Mouse (Mus musculus): ENCODE data around the gene Nova1. TPM values are rescaled to one million over a fixed set of nuclear protein-coding genes. Genes with fewer than 3 reads are reported as not detected.

Nova1 gene
- polyA plus RNA-seq (2017; shearing (Covaris generic)) = under 1 TPM in 1 of 3 experiments, not detected in 2; 0.04 TPM

DNA sequence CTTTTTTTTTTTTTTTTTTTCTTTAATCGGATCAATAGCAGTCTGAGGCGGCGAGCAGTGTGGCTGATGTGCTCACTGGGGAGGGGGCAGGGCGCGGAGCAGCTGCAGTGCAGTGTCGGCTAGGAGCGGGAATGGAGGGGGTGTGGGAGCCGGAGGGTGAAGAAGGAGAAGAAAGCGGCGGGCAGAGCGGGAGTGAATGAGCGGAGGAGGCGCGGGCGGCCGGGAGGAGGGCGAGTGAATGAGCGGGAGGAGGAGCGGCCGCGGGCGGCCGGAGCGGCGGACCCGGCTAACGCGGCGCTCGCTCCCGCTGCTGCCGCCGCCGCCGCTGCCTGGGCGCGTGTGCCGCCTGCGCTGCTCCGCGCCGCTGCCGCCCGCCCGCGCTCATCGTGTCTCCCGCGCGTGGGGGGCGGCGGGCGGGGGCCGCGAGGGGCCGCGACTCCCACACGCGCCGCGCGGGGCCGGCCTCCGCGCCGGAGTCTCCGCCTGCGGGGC, at the start of gene Nova1:
Gene Nova1, minus strand, starts transcription at position 74 of the 492 bp plus-strand sequence.
- ATAC-seq = no peak

DNA sequence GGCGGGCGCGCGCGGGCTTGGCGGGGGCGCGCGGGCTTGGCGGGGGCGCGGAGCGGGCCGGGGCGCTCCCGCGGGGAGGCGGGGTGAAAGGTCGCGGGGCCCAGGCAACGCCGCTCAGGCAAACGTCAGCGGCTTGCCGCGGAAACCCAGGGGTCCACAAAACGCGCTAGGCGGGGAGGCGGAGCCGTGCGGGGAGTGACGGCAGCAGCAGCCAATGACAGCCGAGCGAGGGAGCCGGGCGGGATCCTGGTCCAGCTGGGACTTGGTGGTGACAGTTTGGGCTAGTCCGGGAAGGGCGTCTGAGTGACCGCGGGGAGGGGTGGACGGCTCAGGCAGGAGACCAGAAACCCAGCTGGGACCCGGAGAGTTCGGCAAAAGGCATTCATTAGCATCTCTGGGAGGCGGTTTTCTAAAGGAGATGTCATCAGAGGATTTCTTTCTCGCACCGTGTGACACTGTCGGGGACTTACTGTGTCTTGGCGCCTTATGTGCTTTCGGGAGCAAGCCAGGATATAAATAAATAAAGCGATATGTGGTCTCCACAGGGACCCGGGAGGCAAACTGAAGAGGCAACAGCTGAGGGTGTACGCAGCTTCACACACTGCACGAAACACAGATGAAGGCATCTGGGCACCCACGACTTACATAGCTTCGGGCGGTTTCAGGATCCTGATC, 756 bp upstream of the Nova1 start:
- ATAC-seq = no peak

GRCm38 (mm10) chr12:46818021-46818855, 491 bp downstream of the Nova1 start:
- ATAC-seq = no peak

- ATAC-seq = no peak
Observed at GRCm38 (mm10) chr12:46817211-46817803, 1.4 kb downstream of the Nova1 start.

- ATAC-seq = no peak
Observed at GRCm38 (mm10) chr12:46816291-46816690, 2.4 kb downstream of the Nova1 start.

DNA sequence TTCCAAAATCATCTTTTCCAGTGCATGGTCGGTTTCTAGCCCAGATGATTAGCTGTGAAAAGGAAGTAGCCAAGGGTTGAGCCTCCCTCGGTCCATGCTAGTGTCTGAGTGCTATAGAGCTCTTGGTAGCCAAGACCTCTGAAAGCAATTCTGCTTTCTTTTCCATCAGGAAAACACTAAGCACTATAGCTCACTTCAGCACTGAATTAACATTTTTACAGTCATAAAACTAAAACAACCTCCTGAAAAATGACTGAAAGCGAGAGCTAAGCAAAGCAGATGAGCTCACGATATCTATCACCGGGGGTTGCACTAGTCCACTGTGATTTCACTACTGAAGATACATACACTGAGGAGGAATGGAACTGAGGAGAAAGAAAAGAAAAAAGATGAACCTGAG, 3.0 kb downstream of the Nova1 start:
- no peak for ATAC-seq

GRCm38 (mm10) chr12:46814820-46815219, 3.9 kb downstream of the Nova1 start:
- ATAC-seq = no peak

GRCm38 (mm10) chr12:46801311-46801710, 17.4 kb downstream of the Nova1 start:
- no peak for ATAC-seq

DNA sequence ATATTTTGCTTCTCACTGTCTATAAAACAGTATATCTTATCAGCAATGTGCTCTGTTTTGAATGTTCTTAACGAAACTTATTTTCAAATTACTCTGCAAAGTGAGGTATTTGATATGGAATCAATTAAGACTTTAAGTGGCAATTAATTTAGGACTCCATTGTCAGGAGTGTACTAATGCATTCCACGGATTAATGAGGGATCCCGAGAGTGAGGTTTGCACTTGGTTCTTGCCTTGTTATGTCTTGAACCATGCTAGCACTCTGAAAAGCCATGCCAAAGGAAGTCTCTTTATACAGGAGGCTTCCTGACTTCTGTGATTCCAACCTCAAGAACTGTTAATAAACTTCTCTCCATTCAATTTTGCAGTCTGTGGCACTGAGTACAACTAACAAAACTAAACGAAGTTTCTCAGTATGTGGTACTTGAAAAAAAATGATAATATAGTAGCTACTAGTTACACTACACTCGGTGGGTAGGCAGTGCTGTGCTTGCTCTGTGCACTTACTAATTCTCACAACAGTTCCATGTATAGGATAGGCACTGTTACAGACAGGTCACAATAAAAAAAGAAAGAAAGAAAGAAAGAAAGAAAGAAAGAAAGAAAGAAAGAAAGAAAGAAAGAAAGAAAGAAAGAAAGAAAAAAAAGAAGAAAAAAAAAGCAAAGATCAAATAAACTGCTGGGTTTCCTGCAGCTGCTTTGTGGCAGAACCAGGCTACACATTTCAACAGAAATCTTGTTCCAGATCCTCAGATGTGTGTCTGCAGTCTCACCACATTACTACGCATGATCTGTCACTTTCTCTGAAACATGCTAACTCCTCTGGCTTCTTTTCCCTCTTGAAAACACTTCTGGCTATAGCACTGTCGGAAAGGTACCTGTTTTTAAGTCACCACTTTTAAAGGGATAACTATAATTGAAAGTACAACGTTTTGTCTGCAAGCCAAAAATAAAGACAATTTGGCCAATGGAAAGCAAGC, 36.1 kb downstream of the Nova1 start:
- ATAC-seq = no peak

DNA sequence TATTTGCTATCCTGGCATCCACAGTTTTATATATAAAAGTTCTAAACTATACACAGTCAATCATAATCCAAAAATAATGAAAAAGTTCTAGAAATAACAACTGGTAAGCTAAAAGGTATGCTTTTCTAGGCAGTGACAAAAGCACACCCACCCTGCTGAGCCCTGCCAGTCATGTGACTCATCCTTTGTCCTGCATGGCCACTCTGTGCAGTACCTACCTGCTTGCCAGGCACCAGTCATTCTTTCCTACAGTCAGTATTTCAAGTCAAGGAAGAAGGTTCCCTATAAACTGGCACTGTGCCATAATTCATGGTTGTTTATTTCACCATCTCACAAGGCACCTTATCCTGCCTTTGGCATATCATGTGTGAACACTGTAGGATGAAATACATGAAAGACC, 37.2 kb downstream of the Nova1 start:
- ATAC-seq = no peak

DNA sequence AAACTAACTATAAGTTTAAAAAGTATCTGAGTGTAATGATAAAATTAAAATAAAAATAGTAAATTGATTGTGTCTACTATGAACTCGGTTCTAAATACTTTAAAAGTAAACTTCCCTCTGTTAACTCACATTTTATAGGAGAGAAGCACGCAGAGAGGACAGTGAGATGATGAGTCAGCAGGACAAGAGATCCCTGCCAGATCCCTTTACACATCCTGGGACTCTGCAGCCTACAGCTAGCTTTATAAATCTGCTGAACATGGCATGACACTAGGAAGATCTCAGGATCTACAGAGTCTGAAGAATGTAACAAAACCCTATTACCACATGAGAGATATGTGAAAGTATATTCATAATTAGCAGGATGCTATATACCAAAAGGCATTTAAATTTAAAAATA, 37.7 kb downstream of the Nova1 start:
- no peak for ATAC-seq

DNA sequence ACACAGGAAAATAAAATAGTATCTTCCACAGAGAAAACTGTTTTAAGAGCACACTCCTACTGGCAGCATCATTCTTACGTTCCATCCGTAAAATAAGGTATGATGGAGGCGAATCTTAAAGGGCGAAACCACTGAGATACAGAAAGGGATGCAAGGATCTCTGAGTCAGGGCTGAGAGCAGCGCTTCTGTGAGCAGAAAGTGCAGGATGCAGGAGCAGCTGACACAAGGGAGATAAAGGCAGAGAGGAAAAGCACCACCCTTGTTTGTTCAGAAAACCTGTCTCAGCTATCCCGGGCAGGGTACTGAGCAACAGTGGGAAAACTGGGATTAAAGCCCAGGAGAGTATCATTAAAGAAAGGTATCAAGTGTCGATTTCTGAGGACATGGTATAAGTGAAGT, 59.3 kb downstream of the Nova1 start:
- no peak for ATAC-seq

DNA sequence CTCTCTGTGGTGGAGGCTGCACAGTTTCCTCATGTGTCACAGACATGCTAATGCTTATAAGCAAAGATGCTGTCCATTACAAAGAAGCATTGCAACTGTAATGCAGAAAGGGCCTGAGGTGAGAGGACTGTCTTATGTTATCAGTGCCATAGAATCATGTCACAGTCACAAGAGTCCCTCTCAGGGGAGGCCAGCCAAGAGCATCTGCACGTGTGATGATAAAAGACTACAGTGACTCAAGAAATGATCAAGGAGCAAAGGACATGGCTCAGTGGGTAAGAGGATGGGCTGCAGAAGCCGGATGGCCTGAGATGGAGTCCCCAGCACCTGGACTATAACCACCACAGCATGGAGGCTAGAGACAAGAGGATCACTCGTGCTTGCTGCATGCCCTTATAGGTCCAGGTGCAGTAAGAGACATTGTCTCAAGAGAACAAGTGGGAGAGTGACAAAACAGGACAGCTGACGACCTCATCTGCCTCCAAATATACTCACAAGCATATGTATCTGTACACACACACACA, 64.3 kb downstream of the Nova1 start:
- no peak for ATAC-seq

DNA sequence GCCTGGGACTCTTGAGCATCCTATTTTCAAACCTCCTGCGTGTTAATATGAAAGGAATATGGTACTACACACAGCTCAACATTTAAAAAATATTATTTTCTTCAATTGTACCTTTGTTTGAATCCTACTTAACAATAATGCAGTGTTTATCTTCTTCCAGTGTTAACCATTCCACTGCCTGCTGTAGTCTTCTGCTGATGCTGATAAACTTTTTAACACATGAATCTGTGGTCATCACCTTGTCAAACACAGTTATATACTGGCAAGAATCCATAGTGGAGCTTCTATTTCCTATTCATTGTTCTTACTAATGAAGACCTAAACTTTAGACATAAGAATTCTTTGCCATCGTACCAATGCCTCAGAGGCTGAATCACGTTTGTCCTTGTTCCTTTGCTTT, 65.6 kb downstream of the Nova1 start:
- ATAC-seq = no peak

GRCm38 (mm10) chr12:46733261-46733660, 85.5 kb downstream of the Nova1 start:
- no peak for ATAC-seq

DNA sequence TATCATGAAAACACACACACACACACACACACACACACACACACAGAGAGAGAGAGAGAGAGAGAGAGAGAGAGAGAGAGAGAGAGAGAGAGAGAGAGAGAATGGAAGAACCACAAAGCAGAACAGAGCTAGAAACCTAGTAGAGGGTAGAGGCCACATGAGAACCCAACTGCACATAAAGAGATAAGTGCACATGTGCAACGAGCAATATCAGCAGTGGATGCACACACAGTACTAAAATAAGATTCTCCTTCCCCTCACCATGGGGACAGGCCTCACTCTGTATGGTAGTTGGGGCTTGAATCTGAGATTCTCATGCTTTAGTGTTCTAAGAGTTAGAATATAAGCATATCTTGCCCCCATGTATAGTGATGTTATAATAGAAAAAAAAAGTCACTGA, 86.8 kb downstream of the Nova1 start:
- no peak for ATAC-seq

- no peak for ATAC-seq
Observed at GRCm38 (mm10) chr12:46721914-46722313, 96.8 kb downstream of the Nova1 start.

DNA sequence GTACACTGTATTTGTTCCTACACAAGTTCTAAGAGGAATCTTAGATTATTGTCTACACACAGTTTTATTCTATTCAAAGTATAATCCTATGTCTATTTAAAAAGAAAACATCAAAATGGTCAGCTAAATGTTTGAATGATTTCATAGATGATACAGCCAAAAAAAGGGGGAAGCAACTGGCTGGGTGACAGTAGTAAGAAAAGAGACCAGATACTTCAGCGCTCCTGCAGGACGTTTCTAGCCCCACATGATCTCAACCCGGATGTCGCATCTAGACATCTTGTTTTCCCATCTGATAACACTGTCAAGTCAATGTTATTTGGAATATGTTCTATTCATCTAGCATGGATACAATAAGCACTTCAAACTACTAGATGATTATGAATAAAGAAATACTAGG, 99.7 kb downstream of the Nova1 start:
- no peak for ATAC-seq

DNA sequence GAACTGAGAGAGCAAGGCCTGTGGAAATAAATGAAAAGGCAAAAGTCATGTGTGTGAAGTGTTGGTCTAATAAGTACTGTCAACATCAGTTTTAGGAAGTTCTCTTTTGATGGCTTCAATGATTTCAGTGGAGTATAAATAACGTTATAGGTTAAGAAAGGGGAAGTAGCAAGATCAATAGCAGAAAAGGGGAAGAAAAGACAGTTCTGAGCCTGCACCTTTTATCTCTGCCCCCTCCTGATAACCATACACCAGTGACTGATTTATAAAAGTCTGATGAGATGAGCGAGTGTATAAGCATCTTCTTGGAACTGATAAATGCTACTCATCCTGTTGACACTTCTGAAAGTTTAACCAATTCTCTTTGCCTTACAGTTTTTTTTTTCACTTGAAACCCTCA, 108.6 kb downstream of the Nova1 start:
- no peak for ATAC-seq

DNA sequence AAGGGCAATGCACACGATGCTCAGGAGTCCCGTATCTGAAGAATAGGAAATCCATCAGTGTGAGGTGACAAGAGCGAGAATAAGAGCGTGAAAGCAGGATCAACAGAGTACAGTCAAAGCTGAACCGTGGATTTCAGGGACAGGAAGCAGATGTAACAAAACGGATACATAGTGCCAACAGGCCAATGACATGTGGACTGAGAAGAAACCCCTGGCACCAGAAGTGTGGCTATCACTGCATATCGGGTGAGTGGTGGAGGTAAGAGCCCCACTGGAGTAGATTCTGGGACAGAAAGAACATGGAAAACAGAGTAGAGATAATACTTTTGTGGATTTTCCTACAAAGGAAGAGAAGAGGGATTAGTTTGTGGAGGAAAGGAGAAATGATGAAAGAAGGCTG, 109.3 kb downstream of the Nova1 start:
- ATAC-seq = no peak

GRCm38 (mm10) chr12:46700202-46700601, 118.5 kb downstream of the Nova1 start:
- ATAC-seq = no peak

- no peak for ATAC-seq
Observed at GRCm38 (mm10) chr12:46676341-46676740, 142.4 kb downstream of the Nova1 start.
